Mouse (Mus musculus): Measurements from ENCODE around the gene Ssbp2. TPM values are rescaled to one million over a fixed set of nuclear protein-coding genes. Genes with fewer than 3 reads are reported as not detected.

Ssbp2 gene
- polyA plus RNA-seq, 1 experiment from 2014 or later = 30.1 TPM

- H3K9me3 ChIP-seq (ENCODE audit: control insufficient read depth) = no peaks in the 10 kb centered on the region
- no peak overlapping the region for H3K4me2 ChIP-seq (replicated peaks; ENCODE audit: low read depth)
- no peak overlapping the region for H3K4me3 ChIP-seq (ENCODE audit: low read depth, low read length)
- H3K9ac ChIP-seq (ENCODE audit: low read depth, low read length) = no peak overlapping the region
- H3K36me3 ChIP-seq (ENCODE audit: control insufficient read depth, insufficient read depth) = no peaks in the 10 kb centered on the region
- ATAC-seq = no peak
- no peak for TF ChIP-seq CTCF (IDR thresholded peaks at IDR 0.05; ENCODE audit: low read depth)
- 89% methylated on average over 2 of the region's 2 CpGs for WGBS
- no peaks in the 10 kb centered on the region for H3K4me1 ChIP-seq (replicated peaks; ENCODE audit: control insufficient read depth, insufficient read depth, low read length)
- no peak overlapping the region for H3K27ac ChIP-seq (ENCODE audit: low read depth, low read length)
- H3K27me3 ChIP-seq (replicated peaks; ENCODE audit: control insufficient read depth, insufficient read depth, low read length) = no peaks in the 10 kb centered on the region
Observed at GRCm38 (mm10) chr13:91695406-91695805, 235.3 kb downstream of the Ssbp2 start.

- no peak for TF ChIP-seq CTCF (IDR thresholded peaks at IDR 0.05; ENCODE audit: low read depth)
- WGBS = 74% methylated on average over 2 of the region's 2 CpGs
- ATAC-seq = no peak
Observed at GRCm38 (mm10) chr13:91696109-91696645, 236.1 kb downstream of the Ssbp2 start.

GRCm38 (mm10) chr13:91697011-91697410 lies 236.9 kb downstream of the Ssbp2 start:
- no peaks in the 10 kb centered on the region for H3K36me3 ChIP-seq (ENCODE audit: control insufficient read depth, insufficient read depth)
- H3K4me2 ChIP-seq (replicated peaks; ENCODE audit: low read depth) = no peak overlapping the region
- H3K4me1 ChIP-seq (replicated peaks; ENCODE audit: control insufficient read depth, insufficient read depth, low read length) = no peaks in the 10 kb centered on the region
- H3K4me3 ChIP-seq (ENCODE audit: low read depth, low read length) = no peak overlapping the region
- 36% methylated on average over 3 of the region's 3 CpGs for WGBS
- H3K9ac ChIP-seq (ENCODE audit: low read depth, low read length) = no peak overlapping the region
- TF ChIP-seq CTCF (IDR thresholded peaks at IDR 0.05; ENCODE audit: low read depth) = peak; percentile 75
- no peaks in the 10 kb centered on the region for H3K27me3 ChIP-seq (replicated peaks; ENCODE audit: control insufficient read depth, insufficient read depth, low read length)
- H3K9me3 ChIP-seq (ENCODE audit: control insufficient read depth) = no peaks in the 10 kb centered on the region
- ATAC-seq = no peak
- no peak overlapping the region for H3K27ac ChIP-seq (ENCODE audit: low read depth, low read length)

More at GRCm38 (mm10) chr13:91696109-91696645, 236.1 kb downstream of the Ssbp2 start:
- H3K4me2 ChIP-seq (replicated peaks; ENCODE audit: low read depth) = no peak overlapping the region
- no peaks in the 10 kb centered on the region for H3K9me3 ChIP-seq (ENCODE audit: control insufficient read depth)
- H3K27me3 ChIP-seq (replicated peaks; ENCODE audit: control insufficient read depth, insufficient read depth, low read length) = no peaks in the 10 kb centered on the region
- H3K4me3 ChIP-seq (ENCODE audit: low read depth, low read length) = no peak overlapping the region
- no peak overlapping the region for H3K9ac ChIP-seq (ENCODE audit: low read depth, low read length)
- no peaks in the 10 kb centered on the region for H3K4me1 ChIP-seq (replicated peaks; ENCODE audit: control insufficient read depth, insufficient read depth, low read length)
- H3K36me3 ChIP-seq (ENCODE audit: control insufficient read depth, insufficient read depth) = no peaks in the 10 kb centered on the region
- no peak overlapping the region for H3K27ac ChIP-seq (ENCODE audit: low read depth, low read length)

DNA sequence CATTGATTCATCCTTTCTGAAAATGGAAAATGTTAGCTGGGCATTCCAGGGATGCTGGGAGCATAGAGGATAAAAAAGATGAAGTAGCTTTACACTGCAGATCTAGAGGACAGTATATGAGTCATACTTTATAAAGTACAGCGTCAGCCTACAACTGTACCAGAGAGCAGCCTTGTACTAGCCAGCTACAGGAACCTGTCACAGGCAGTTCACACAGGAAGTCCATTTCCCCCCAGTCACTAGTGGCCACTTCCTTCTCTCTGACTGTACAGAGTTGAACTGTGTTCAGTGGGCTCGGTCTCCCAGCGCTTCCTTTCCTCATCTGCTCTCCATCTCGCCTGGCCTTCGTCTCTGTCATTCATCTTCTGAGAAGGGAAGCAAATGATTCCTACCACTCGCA lies 242.3 kb downstream of the Ssbp2 start:
- H3K36me3 ChIP-seq (ENCODE audit: control insufficient read depth, insufficient read depth) = no peaks in the 10 kb centered on the region
- H3K9me3 ChIP-seq (ENCODE audit: control insufficient read depth) = no peaks in the 10 kb centered on the region
- no peak overlapping the region for H3K27ac ChIP-seq (ENCODE audit: low read depth, low read length)
- 66% methylated on average over 6 of the region's 6 CpGs for WGBS
- H3K4me2 ChIP-seq (replicated peaks; ENCODE audit: low read depth) = no peak overlapping the region
- H3K27me3 ChIP-seq (replicated peaks; ENCODE audit: control insufficient read depth, insufficient read depth, low read length) = no peaks in the 10 kb centered on the region
- no peak for TF ChIP-seq CTCF (IDR thresholded peaks at IDR 0.05; ENCODE audit: low read depth)
- no peak overlapping the region for H3K9ac ChIP-seq (ENCODE audit: low read depth, low read length)
- H3K4me1 ChIP-seq (replicated peaks; ENCODE audit: control insufficient read depth, insufficient read depth, low read length) = no peaks in the 10 kb centered on the region
- H3K4me3 ChIP-seq (ENCODE audit: low read depth, low read length) = no peak overlapping the region
- ATAC-seq = no peak

GRCm38 (mm10) chr13:91719487-91719886 lies 259.4 kb downstream of the Ssbp2 start:
- no peaks in the 10 kb centered on the region for H3K36me3 ChIP-seq (ENCODE audit: control insufficient read depth, insufficient read depth)
- H3K27me3 ChIP-seq (replicated peaks; ENCODE audit: control insufficient read depth, insufficient read depth, low read length) = no peaks in the 10 kb centered on the region
- ATAC-seq = no peak
- H3K27ac ChIP-seq (ENCODE audit: low read depth, low read length) = no peak overlapping the region
- WGBS = 92% methylated on average over 6 of the region's 6 CpGs
- H3K4me2 ChIP-seq (replicated peaks; ENCODE audit: low read depth) = no peak overlapping the region
- no peaks in the 10 kb centered on the region for H3K9me3 ChIP-seq (ENCODE audit: control insufficient read depth)
- TF ChIP-seq CTCF (IDR thresholded peaks at IDR 0.05; ENCODE audit: low read depth) = no peak
- H3K4me3 ChIP-seq (ENCODE audit: low read depth, low read length) = no peak overlapping the region
- no peak overlapping the region for H3K9ac ChIP-seq (ENCODE audit: low read depth, low read length)
- no peaks in the 10 kb centered on the region for H3K4me1 ChIP-seq (replicated peaks; ENCODE audit: control insufficient read depth, insufficient read depth, low read length)

- ATAC-seq = peak; percentile 64; the same call in 1 of the 2 replicates
- Histone ChIP-seq H3K4me1 (replicated peaks; ENCODE audit: control insufficient read depth, insufficient read depth, low read length) (no peaks in the 10 kb centered on the region), H3K36me3 (ENCODE audit: control insufficient read depth, insufficient read depth) (no peaks in the 10 kb centered on the region), H3K9me3 (ENCODE audit: control insufficient read depth) (no peaks in the 10 kb centered on the region), H3K9ac (ENCODE audit: low read depth, low read length) (no peak overlapping the region), H3K4me2 (replicated peaks; ENCODE audit: low read depth) (no peak overlapping the region), H3K27ac (ENCODE audit: low read depth, low read length) (no peak overlapping the region), H3K4me3 (ENCODE audit: low read depth, low read length) (no peak overlapping the region), H3K27me3 (replicated peaks; ENCODE audit: control insufficient read depth, insufficient read depth, low read length) (no peaks in the 10 kb centered on the region)
- WGBS = 65% methylated on average over 8 of the region's 8 CpGs
- TF ChIP-seq CTCF (IDR thresholded peaks at IDR 0.05; ENCODE audit: low read depth) = peak; percentile 74
Observed at GRCm38 (mm10) chr13:91723108-91723735, 263.1 kb downstream of the Ssbp2 start.
